Mouse (Mus musculus) thymus, adult 2 months (tissue): Measurements from ENCODE around the gene Lhfpl2.
A peak's percentile ranks its signal among the peaks of the same experiment; 100 is the strongest.

Experiments used
- CTCF ChIP-seq: fragments of 200-500 bp; IDR thresholded peaks from 2 replicates; pipeline ENCODE4 v1.5.1; 2012; ENCODE audit warnings: mild to moderate bottlenecking, control low read depth, low read length, moderate library complexity, borderline replicate concordance; ENCODE audit not compliant: control insufficient read depth, poor library complexity, insufficient read depth; ENCODE audit errors: extremely low read depth
- POLR2A ChIP-seq: fragments of 200-500 bp; IDR thresholded peaks from 2 replicates; pipeline ENCODE4 v1.6.1; 2012; ENCODE audit warnings: mild to moderate bottlenecking, low read length, control low read depth, moderate library complexity; ENCODE audit not compliant: control insufficient read depth, poor library complexity, insufficient read depth; ENCODE audit errors: extremely low read depth

- TF ChIP-seq POLR2A (no peak), CTCF (peak; percentile 35; the same call in 1 of the 2 replicates)
Observed at GRCm38 (mm10) chr13:94177148-94177547, 119.6 kb downstream of the Lhfpl2 start.
